Mouse (Mus musculus) MEL (cell line): ENCODE results near the gene Klhdc7b. TPM values are rescaled to one million over a fixed set of nuclear protein-coding genes. Genes with fewer than 3 reads are reported as not detected.

Experiments used
- DNase-seq: peaks from one replicate; pipeline ENCODE4 v3.0.0; 2011; ENCODE audit warnings: low read depth, low spot score
- H3K27ac ChIP-seq: 2 replicates; pipeline ENCODE4 v1.5.1; 2012; ENCODE audit warnings: low read depth, mild to moderate bottlenecking, control low read depth, low read length, moderate library complexity; ENCODE audit not compliant: control insufficient read depth
- H3K27me3 ChIP-seq, 2 experiments: fragments of 150-350 bp in 1 of 2; sonication (generic) in 1 of 2; 2 replicates each; pipeline ENCODE4 v1.6.1; 2012; ENCODE audit warnings: low read length in 2 of 2, mild to moderate bottlenecking in 2 of 2, improper control_type of control experiment in 1 of 2, moderate library complexity in 1 of 2; ENCODE audit not compliant: insufficient read depth in 2 of 2, control insufficient read depth in 1 of 2
- H3K36me3 ChIP-seq, 2 experiments: 2 replicates each; pipeline ENCODE4 v1.6.1; 2012 to 2014; ENCODE audit warnings: low read length in 2 of 2, improper control_type of control experiment in 1 of 2, inconsistent platforms in 1 of 2, mild to moderate bottlenecking in 1 of 2; ENCODE audit not compliant: insufficient read depth in 2 of 2, control insufficient read depth in 1 of 2
- H3K4me1 ChIP-seq, 2 experiments: fragments of 150-350 bp in 1 of 2; sonication (generic) in 1 of 2; 2 replicates each; pipeline ENCODE4 v1.6.1; 2012; ENCODE audit warnings: low read length in 2 of 2, improper control_type of control experiment in 1 of 2, mild to moderate bottlenecking in 1 of 2; ENCODE audit not compliant: insufficient read depth in 2 of 2, control insufficient read depth in 1 of 2
- H3K4me3 ChIP-seq, 2 experiments: fragments of 150-350 bp in 1 of 2; sonication (generic) in 1 of 2; 2 replicates each; pipeline ENCODE4 v1.5.1; 2012; ENCODE audit warnings: low read depth in 2 of 2, low read length in 2 of 2, mild to moderate bottlenecking in 2 of 2, moderate library complexity in 2 of 2, control low read depth in 1 of 2, improper control_type of control experiment in 1 of 2; ENCODE audit not compliant: control insufficient read depth in 1 of 2, insufficient read depth in 1 of 2
- H3K79me2 ChIP-seq: 2 replicates; pipeline ENCODE4 v1.6.1; 2012; ENCODE audit warnings: mild to moderate bottlenecking, low read length, moderate library complexity; ENCODE audit not compliant: control insufficient read depth, poor library complexity, insufficient read depth
- H3K9ac ChIP-seq: 2 replicates; pipeline ENCODE4 v1.6.1; 2012; ENCODE audit warnings: low read depth, mild to moderate bottlenecking, control low read depth, low read length, moderate library complexity; ENCODE audit not compliant: control insufficient read depth, poor library complexity, severe bottlenecking
- H3K9me3 ChIP-seq: fragments of 150-350 bp; sonication (generic); replicated peaks from 2 replicates; pipeline ENCODE4 v1.6.1; 2012; ENCODE audit warnings: mild to moderate bottlenecking, low read length, improper control_type of control experiment, moderate library complexity; ENCODE audit not compliant: insufficient read depth
- BHLHE40 ChIP-seq: IDR thresholded peaks from 2 replicates; pipeline ENCODE4 v1.6.1; 2012; ENCODE audit warnings: low read depth, mild to moderate bottlenecking, inconsistent platforms, low read length, improper control_type of control experiment, borderline replicate concordance
- CHD1 ChIP-seq: IDR thresholded peaks from 2 replicates; pipeline ENCODE4 v1.6.1; 2012; ENCODE audit warnings: low read depth, mild to moderate bottlenecking, inconsistent platforms, low read length, improper control_type of control experiment
- CTCF ChIP-seq, 3 experiments: IDR thresholded peaks in 2 of 3; conservative IDR thresholded peaks in 1 of 3; 2 replicates each; pipeline ENCODE4 v1.5.1; 2011 to 2012; ENCODE audit warnings: low read length in 3 of 3, low read depth in 2 of 3, mild to moderate bottlenecking in 2 of 3, improper control_type of control experiment in 1 of 3, inconsistent platforms in 1 of 3, mixed read lengths in 1 of 3, moderate library complexity in 1 of 3; ENCODE audit not compliant: control insufficient read depth in 1 of 3, insufficient read depth in 1 of 3, poor library complexity in 1 of 3, severe bottlenecking in 1 of 3
- E2F4 ChIP-seq: IDR thresholded peaks from 2 replicates; pipeline ENCODE4 v1.6.1; 2011; ENCODE audit warnings: low read depth, low read length, improper control_type of control experiment, borderline replicate concordance
- ELF1 ChIP-seq: IDR thresholded peaks from 2 replicates; pipeline ENCODE4 v1.6.1; 2014; ENCODE audit warnings: low read depth, mild to moderate bottlenecking, inconsistent platforms, low read length, improper control_type of control experiment, moderate library complexity
- EP300 ChIP-seq, 2 experiments: IDR thresholded peaks; 2 replicates each; pipeline ENCODE4 v1.6.1; 2011; ENCODE audit warnings: improper control_type of control experiment in 2 of 2, low read length in 2 of 2, low read depth in 1 of 2, mild to moderate bottlenecking in 1 of 2
- ETS1 ChIP-seq: IDR thresholded peaks from 2 replicates; pipeline ENCODE4 v1.6.1; 2012; ENCODE audit warnings: low read depth, mild to moderate bottlenecking, inconsistent platforms, low read length, improper control_type of control experiment, moderate library complexity
- HCFC1 ChIP-seq: IDR thresholded peaks from 2 replicates; pipeline ENCODE4 v1.6.1; 2012; ENCODE audit warnings: low read depth, mild to moderate bottlenecking, inconsistent platforms, low read length, improper control_type of control experiment, moderate library complexity
- JUND ChIP-seq: IDR thresholded peaks from 2 replicates; pipeline ENCODE4 v1.6.1; 2011; ENCODE audit warnings: low read depth, mild to moderate bottlenecking, improper control_type of control experiment, low read length
- KAT2A ChIP-seq: conservative IDR thresholded peaks from 2 replicates; pipeline ENCODE4 v1.6.1; 2012; ENCODE audit warnings: low read depth, low read length, improper control_type of control experiment, inconsistent platforms
- MAFK ChIP-seq: IDR thresholded peaks from 2 replicates; pipeline ENCODE4 v1.6.1; 2011; ENCODE audit warnings: low read depth, mild to moderate bottlenecking, low read length, improper control_type of control experiment, borderline replicate concordance
- MAX ChIP-seq: IDR thresholded peaks from 2 replicates; pipeline ENCODE4 v1.6.1; 2011; ENCODE audit warnings: low read length, improper control_type of control experiment
- MAZ ChIP-seq: IDR thresholded peaks from 2 replicates; pipeline ENCODE4 v1.6.1; 2012; ENCODE audit warnings: low read depth, mild to moderate bottlenecking, inconsistent platforms, low read length, improper control_type of control experiment
- MEF2A ChIP-seq: IDR thresholded peaks from 2 replicates; pipeline ENCODE4 v1.6.1; 2014; ENCODE audit warnings: low read depth, mild to moderate bottlenecking, inconsistent platforms, low read length, improper control_type of control experiment; ENCODE audit not compliant: poor library complexity, insufficient replicate concordance, severe bottlenecking; ENCODE audit errors: extremely low read depth
- MXI1 ChIP-seq: IDR thresholded peaks from 2 replicates; pipeline ENCODE4 v1.6.1; 2011; ENCODE audit warnings: mild to moderate bottlenecking, low read depth, low read length, improper control_type of control experiment
- MYB ChIP-seq: IDR thresholded peaks from 2 replicates; pipeline ENCODE4 v1.6.1; 2011; ENCODE audit warnings: mild to moderate bottlenecking, low read depth, low read length, improper control_type of control experiment
- MYC ChIP-seq: IDR thresholded peaks from 2 replicates; pipeline ENCODE4 v1.6.1; 2011; ENCODE audit warnings: low read depth, mild to moderate bottlenecking, low read length, improper control_type of control experiment, moderate library complexity
- NELFE ChIP-seq: IDR thresholded peaks from 2 replicates; pipeline ENCODE4 v1.6.1; 2011; ENCODE audit warnings: low read depth, low read length, improper control_type of control experiment
- NRF1 ChIP-seq: IDR thresholded peaks from 2 replicates; pipeline ENCODE4 v1.6.1; 2014; ENCODE audit warnings: low read depth, mild to moderate bottlenecking, inconsistent platforms, low read length, improper control_type of control experiment, moderate library complexity; ENCODE audit not compliant: poor library complexity, insufficient read depth, severe bottlenecking
- POLR2A ChIP-seq, 2 experiments: IDR thresholded peaks; 2 replicates each; pipeline ENCODE4 v1.6.1; 2011 to 2012; ENCODE audit warnings: low read length in 2 of 2, mild to moderate bottlenecking in 2 of 2, control low read depth in 1 of 2, improper control_type of control experiment in 1 of 2, low read depth in 1 of 2, moderate library complexity in 1 of 2; ENCODE audit not compliant: control insufficient read depth in 1 of 2, insufficient read depth in 1 of 2, poor library complexity in 1 of 2
- POLR2AphosphoS2 ChIP-seq: IDR thresholded peaks from 2 replicates; pipeline ENCODE4 v1.6.1; 2011; ENCODE audit warnings: low read length, improper control_type of control experiment
- POLR2AphosphoS5 ChIP-seq: IDR thresholded peaks from 2 replicates; pipeline ENCODE4 v1.6.1; 2012; ENCODE audit warnings: low read depth, borderline replicate concordance, mild to moderate bottlenecking, inconsistent platforms, low read length, moderate library complexity, mixed read lengths
- RAD21 ChIP-seq: IDR thresholded peaks from 2 replicates; pipeline ENCODE4 v1.6.1; 2011; ENCODE audit warnings: mild to moderate bottlenecking, low read depth, low read length, improper control_type of control experiment
- RCOR1 ChIP-seq: IDR thresholded peaks from 2 replicates; pipeline ENCODE4 v1.6.1; 2012; ENCODE audit warnings: low read depth, mild to moderate bottlenecking, inconsistent platforms, low read length, improper control_type of control experiment
- SIN3A ChIP-seq: IDR thresholded peaks from 2 replicates; pipeline ENCODE4 v1.6.1; 2012; ENCODE audit warnings: low read length, improper control_type of control experiment, inconsistent platforms
- TAL1 ChIP-seq: IDR thresholded peaks from 2 replicates; pipeline ENCODE4 v1.6.1; 2012; ENCODE audit warnings: mild to moderate bottlenecking, inconsistent platforms, low read length, moderate library complexity, mixed read lengths
- TBP ChIP-seq: IDR thresholded peaks from 2 replicates; pipeline ENCODE4 v1.8.0; 2011; ENCODE audit warnings: low read depth, low read length, improper control_type of control experiment
- TCF12 ChIP-seq: IDR thresholded peaks from 2 replicates; pipeline ENCODE4 v1.6.1; 2014; ENCODE audit warnings: low read depth, mild to moderate bottlenecking, inconsistent platforms, low read length, improper control_type of control experiment, moderate library complexity
- USF1 ChIP-seq: IDR thresholded peaks from 2 replicates; pipeline ENCODE4 v1.6.1; 2014; ENCODE audit warnings: low read depth, mild to moderate bottlenecking, inconsistent platforms, low read length, improper control_type of control experiment, moderate library complexity
- USF2 ChIP-seq, 2 experiments: IDR thresholded peaks; 2 replicates each; pipeline ENCODE4 v1.6.1; 2011 to 2012; ENCODE audit warnings: improper control_type of control experiment in 2 of 2, low read length in 2 of 2, borderline replicate concordance in 1 of 2, inconsistent platforms in 1 of 2, low read depth in 1 of 2, mild to moderate bottlenecking in 1 of 2; ENCODE audit not compliant: insufficient read depth in 1 of 2
- ZC3H11A ChIP-seq: IDR thresholded peaks from 2 replicates; pipeline ENCODE4 v1.6.1; 2012; ENCODE audit warnings: low read depth, mild to moderate bottlenecking, inconsistent platforms, low read length, improper control_type of control experiment
- ZKSCAN1 ChIP-seq: IDR thresholded peaks from 2 replicates; pipeline ENCODE4 v1.6.1; 2012; ENCODE audit warnings: low read depth, mild to moderate bottlenecking, inconsistent platforms, low read length, improper control_type of control experiment, moderate library complexity
- ZMIZ1 ChIP-seq: IDR thresholded peaks from 2 replicates; pipeline ENCODE4 v1.6.1; 2012; ENCODE audit warnings: low read depth, mild to moderate bottlenecking, inconsistent platforms, low read length, improper control_type of control experiment, moderate library complexity
- ZNF384 ChIP-seq: IDR thresholded peaks from 2 replicates; pipeline ENCODE4 v1.6.1; 2012; ENCODE audit warnings: low read depth, mild to moderate bottlenecking, inconsistent platforms, low read length, improper control_type of control experiment
- polyA plus RNA-seq, 2 experiments: library from polyadenylated mRNA; stranded (reverse) in 1 of 2; unstranded in 1 of 2; fragments of >175 nt in 1 of 2; fragments of >200 nt in 1 of 2; gene quantifications; 2 replicates each; pipeline versions ENCODE4 v1.2.1 to v1.2.4; 2012; ENCODE audit warnings: low replicate concordance in 2 of 2, low read depth in 1 of 2; ENCODE audit not compliant: insufficient read length in 2 of 2, insufficient read depth in 1 of 2, missing spikeins in 1 of 2
- total RNA-seq: library from RNA; depleted of rRNA; stranded (reverse); fragments of 300-350 nt; gene quantifications from 2 replicates; pipeline ENCODE4 v1.2.3, GENCODE M21; 2012

Klhdc7b gene
- total and polyA plus RNA-seq, 3 experiments, result 0.01 TPM; not detected in 2

DNA sequence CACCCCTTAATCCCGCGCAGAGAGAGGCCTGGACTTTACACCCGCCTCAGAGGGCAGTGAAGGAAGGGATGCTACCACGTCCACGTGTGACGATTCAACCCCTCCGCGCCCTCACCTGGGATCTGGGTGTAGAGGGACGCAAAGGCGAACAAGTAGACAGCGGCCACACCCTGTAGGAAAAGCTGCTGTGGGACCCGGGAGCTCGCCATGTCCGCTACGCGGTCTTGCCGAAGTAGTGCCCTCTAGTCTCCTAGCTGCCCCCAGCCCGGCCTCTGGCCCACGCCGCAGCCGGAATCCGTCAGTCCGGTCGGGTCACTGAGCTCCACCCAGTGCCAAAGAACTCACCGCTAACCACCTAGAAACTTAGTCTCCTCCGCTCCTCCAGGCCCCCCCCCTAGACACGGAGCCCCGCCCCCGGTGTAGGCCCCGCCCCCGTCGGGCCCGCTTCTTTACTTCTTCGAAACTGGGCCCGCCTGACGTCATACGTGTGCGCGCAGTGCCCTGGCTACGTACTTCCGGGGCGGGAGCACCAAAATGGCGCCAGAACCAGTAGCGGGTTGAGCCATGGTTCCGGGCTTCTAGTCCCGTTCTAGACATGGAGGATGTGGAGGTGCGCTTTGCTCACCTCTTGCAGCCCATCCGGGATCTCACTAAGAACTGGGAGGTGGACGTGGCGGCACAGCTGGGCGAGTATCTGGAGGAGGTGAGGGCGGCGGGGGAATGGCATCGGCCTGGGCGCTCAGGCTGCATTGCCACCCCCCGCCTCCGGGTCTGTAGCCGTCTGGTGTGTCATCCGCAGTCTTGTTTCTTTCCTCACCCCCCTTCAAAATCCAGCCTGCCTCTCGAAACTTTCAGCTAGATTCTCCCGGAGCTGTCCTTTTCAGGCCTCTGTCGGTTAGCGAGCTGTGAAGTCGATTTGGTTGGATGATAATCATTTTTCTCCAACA lies 29.2 kb upstream of the Klhdc7b start, which contains the start of the genes Lmf2 and Ncaph2:
Lmf2 (minus strand) TSS at position 419 of the 947 bp plus-strand sequence.
Ncaph2 (plus strand) TSS at position 479 of the 947 bp plus-strand sequence.
- peak within 1 kb of the TSS; percentile 91 to 97 for H3K4me3 ChIP-seq
- peaks cover under 1 to 28% of the 10 kb centered on the region in 2 experiments for H3K36me3 ChIP-seq
- TF ChIP-seq USF2 (IDR thresholded peaks at IDR 0.05; ENCODE audit: borderline replicate concordance in 1 of 2, insufficient read depth in 1 of 2, low read depth in 1 of 2, low read length in 2 of 2) (no peak), NRF1 (no peak), NELFE (peak; percentile 73), TCF12 (peak; percentile 62), MAX (no peak), KAT2A (peak; percentile 63; the same call in 1 of the 2 replicates), RAD21 (no peak), ETS1 (no peak; the same call in none of the 2 replicates), SIN3A (peak; percentile 89), MYB (no peak), CTCF (IDR thresholded peaks at IDR 0.05 in 2 of 3, conservative IDR thresholded peaks at IDR 0.05 in 1 of 3; ENCODE audit: control insufficient read depth in 1 of 3, insufficient read depth in 1 of 3, low read depth in 2 of 3, low read length in 3 of 3, poor library complexity in 1 of 3, severe bottlenecking in 1 of 3) (no peak), EP300 (IDR thresholded peaks at IDR 0.05; ENCODE audit: low read depth in 1 of 2, low read length in 2 of 2) (no peak), ELF1 (peak; percentile 76), MEF2A (no peak), RCOR1 (no peak), ZKSCAN1 (no peak), MXI1 (peak; percentile 79), POLR2AphosphoS2 (0 out of 2 replicates have a peak, but pooled peaks have one; percentile 37), JUND (no peak), MAZ (peak; percentile 80; the same call in 1 of the 2 replicates), TBP (peak; percentile 68; the same call in 1 of the 2 replicates), MYC (no peak), POLR2A (IDR thresholded peaks at IDR 0.05; ENCODE audit: control insufficient read depth in 1 of 2, insufficient read depth in 1 of 2, low read depth in 1 of 2, low read length in 2 of 2, poor library complexity in 1 of 2) (peak; percentile 76 to 77), TAL1 (no peak), USF1 (no peak), ZNF384 (peak; percentile 23; the same call in 1 of the 2 replicates), BHLHE40 (no peak), ZC3H11A (no peak), MAFK (no peak), HCFC1 (peak; percentile 90), ZMIZ1 (peak; percentile 19), POLR2AphosphoS5 (no peak), E2F4 (peak; percentile 48; the same call in 1 of the 2 replicates), CHD1 (0 out of 2 replicates have a peak, but pooled peaks have one; percentile 8)
- H3K79me2 ChIP-seq, result peaks cover 47% of the 10 kb centered on the region
- no peaks in the 10 kb centered on the region for H3K27me3 ChIP-seq
- H3K9me3 ChIP-seq, result no peaks in the 10 kb centered on the region
- peak within 1 kb of the TSS; percentile 96 for H3K9ac ChIP-seq
- peak; percentile 97 for DNase-seq
- H3K27ac ChIP-seq, result peak within 1 kb of the TSS; percentile 89
- H3K4me1 ChIP-seq, result peaks cover 21% of the 10 kb centered on the region in 2 experiments
